Comparison of ENCODE assay signal across 8 mouse cellular contexts in the genomic region with DNA sequence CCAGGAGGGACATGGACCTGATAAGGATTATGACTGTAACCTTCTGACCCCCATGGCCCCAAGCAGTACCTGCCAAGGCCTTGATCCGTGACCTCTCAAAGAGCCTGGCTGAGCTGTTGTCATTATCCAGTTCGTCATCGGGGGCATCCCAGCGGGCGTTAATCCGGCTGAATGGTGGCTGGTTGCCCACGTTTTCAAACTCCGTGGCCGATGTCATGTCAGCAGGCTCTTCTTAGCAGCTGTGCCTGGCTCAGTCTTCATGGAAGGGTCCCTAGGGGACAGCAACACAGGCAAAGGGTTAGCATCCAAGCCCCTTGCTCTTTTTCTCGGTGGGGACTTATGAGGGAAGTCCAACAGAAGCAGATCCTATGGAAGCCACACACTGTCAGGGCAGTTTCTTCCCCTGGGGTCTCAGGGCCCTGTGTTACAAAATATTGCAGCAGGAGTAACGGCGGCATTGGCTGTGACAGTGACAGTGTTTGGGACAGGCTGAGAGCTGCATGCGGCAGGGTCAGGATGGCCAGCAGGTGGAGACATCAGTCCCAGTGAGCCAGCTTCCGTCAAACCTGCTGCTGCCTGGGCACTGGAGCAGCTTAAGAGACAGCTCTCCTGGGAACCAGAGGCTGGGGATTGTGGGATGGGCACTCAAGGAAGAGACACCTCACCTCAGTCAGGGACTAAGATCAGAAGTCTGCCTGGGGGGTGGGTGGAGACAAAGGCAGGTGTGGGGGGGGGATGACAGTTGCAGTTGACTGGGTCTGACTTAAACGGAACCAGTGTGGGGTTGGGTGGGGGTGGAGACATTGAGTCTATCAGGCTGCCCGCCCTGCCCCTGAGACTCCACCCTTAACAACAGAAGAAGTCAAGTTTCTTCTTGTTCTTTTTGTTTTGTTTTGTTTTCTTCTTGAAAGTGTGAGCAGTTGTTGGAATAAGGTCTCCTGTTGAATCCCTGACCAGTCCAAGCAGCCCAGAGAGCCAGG.
DNase-seq lines count a peak whose midpoint lies in the region; ATAC-seq and TF ChIP-seq lines count a peak whose summit lies in the region.

No protein-coding gene starts in this region.

- no peaks in the 10 kb centered on the region for H3K9me3 ChIP-seq in forebrain, embryonic 11.5 days (ENCODE audit: control insufficient read depth, low read length)
- H3K9me3 ChIP-seq in heart, embryonic 14.5 days (ENCODE audit: control insufficient read depth, low read length): no peaks in the 10 kb centered on the region
- H3K9me3 ChIP-seq in kidney, postnatal 0 days (replicated peaks; ENCODE audit: low read length): no peaks in the 10 kb centered on the region

- no peaks in the 10 kb centered on the region for H3K27me3 ChIP-seq in forebrain, embryonic 11.5 days (ENCODE audit: control insufficient read depth, insufficient read depth, low read length)
- H3K27me3 ChIP-seq in heart, embryonic 14.5 days (ENCODE audit: control insufficient read depth, insufficient read depth, low read length): no peaks in the 10 kb centered on the region
- no peaks in the 10 kb centered on the region for H3K27me3 ChIP-seq in kidney, postnatal 0 days (ENCODE audit: insufficient read depth, low read length)
- H3K27me3 ChIP-seq in thymus, adult 2 months (ENCODE audit: control insufficient read depth, insufficient read depth, low read length): no peaks in the 10 kb centered on the region

- H3K27ac ChIP-seq in forebrain, embryonic 11.5 days (ENCODE audit: low read depth, low read length): no peak overlapping the region
- H3K27ac ChIP-seq in heart, embryonic 14.5 days (replicated peaks in 1 of 2; ENCODE audit: control insufficient read depth in 1 of 2, insufficient read depth in 1 of 2, low read depth in 2 of 2, low read length in 2 of 2): no peak overlapping the region
- no peak overlapping the region for H3K27ac ChIP-seq in kidney, postnatal 0 days
- H3K27ac ChIP-seq in thymus, adult 2 months (ENCODE audit: control insufficient read depth, insufficient read depth, low read length): no peak overlapping the region

- DNase-seq in ES-CJ7 (ENCODE audit: low read depth, low spot score): peak; percentile 51
- DNase-seq in brain, embryonic 14.5 days (ENCODE audit: low read depth): peak; percentile 82
- DNase-seq in forebrain, embryonic 11.5 days (ENCODE audit: low spot score): peak; percentile 82
- peak; percentile 79 for DNase-seq in kidney, postnatal 0 days (ENCODE audit: low spot score)
- peak; percentile 40 for DNase-seq in lung, adult 2 months
- peak; percentile 66 for DNase-seq in thymus, adult 2 months

- peak; percentile 81 for TF ChIP-seq CTCF in brain, embryonic 14.5 days (IDR thresholded peaks at IDR 0.05; ENCODE audit: borderline replicate concordance, extremely low read depth, insufficient read depth, insufficient read length)
- peak; percentile 86 for TF ChIP-seq CTCF in kidney, postnatal 0 days (IDR thresholded peaks at IDR 0.05; ENCODE audit: low read depth)
- TF ChIP-seq CTCF in lung, adult 2 months (IDR thresholded peaks at IDR 0.05; ENCODE audit: insufficient read depth, low read length): peak; percentile 78
- TF ChIP-seq CTCF in thymus, adult 2 months (IDR thresholded peaks at IDR 0.05; ENCODE audit: borderline replicate concordance, control insufficient read depth, extremely low read depth, insufficient read depth, low read length, poor library complexity): peak; percentile 73; the same call in 1 of the 2 replicates

- 50% methylated on average over 16 of the region's 16 CpGs for WGBS in forebrain, embryonic 11.5 days
- WGBS in heart, embryonic 14.5 days: 52% methylated on average over 16 of the region's 16 CpGs
- 51% methylated on average over 16 of the region's 16 CpGs for WGBS in kidney, postnatal 0 days
- 53% methylated on average over 16 of the region's 16 CpGs for WGBS in lung, adult 2 months
- 65% methylated on average over 16 of the region's 16 CpGs for WGBS in thymus, adult 2 months

- no peak overlapping the region for H3K4me2 ChIP-seq in forebrain, embryonic 11.5 days (ENCODE audit: low read depth, low read length, severe bottlenecking)
- no peak overlapping the region for H3K4me2 ChIP-seq in heart, embryonic 14.5 days (ENCODE audit: low read length)
- no peak overlapping the region for H3K4me2 ChIP-seq in kidney, postnatal 0 days (ENCODE audit: low read length)

- no peaks in the 10 kb centered on the region for H3K4me1 ChIP-seq in forebrain, embryonic 11.5 days (replicated peaks; ENCODE audit: control insufficient read depth, insufficient read depth, low read length)
- H3K4me1 ChIP-seq in heart, embryonic 14.5 days (ENCODE audit: control insufficient read depth in 2 of 2, insufficient read depth in 2 of 2, low read length in 2 of 2): peaks cover 21 to 36% of the 10 kb centered on the region in 2 experiments
- H3K4me1 ChIP-seq in kidney, postnatal 0 days (replicated peaks; ENCODE audit: insufficient read depth, low read length): 0 out of 2 replicates have a peak, but pooled peaks cover 3% of the 10 kb centered on the region
- H3K4me1 ChIP-seq in lung, adult 2 months (ENCODE audit: control insufficient read depth, insufficient read depth, low read length): no peaks in the 10 kb centered on the region
- H3K4me1 ChIP-seq in thymus, adult 2 months (replicated peaks; ENCODE audit: control insufficient read depth, insufficient read depth, low read length): no peaks in the 10 kb centered on the region

- peak; percentile 27; the same call in 1 of the 2 replicates for ATAC-seq in forebrain, embryonic 11.5 days (replicated peaks; ENCODE audit: low FRiP score)
- ATAC-seq in heart, embryonic 14.5 days (ENCODE audit: insufficient number of reproducible peaks, insufficient read depth, low FRiP score, low read depth): peak; percentile 58; the same call in 1 of the 2 replicates
- ATAC-seq in kidney, postnatal 0 days (replicated peaks; ENCODE audit: low FRiP score, low read depth): no peak
- peak; percentile 49; the same call in 1 of the 2 replicates for ATAC-seq in neutrophil, adult 5-6 weeks (ENCODE audit: extremely low read depth, insufficient number of reproducible peaks, low FRiP score, poor library complexity, severe bottlenecking)

- H3K4me3 ChIP-seq in forebrain, embryonic 11.5 days (ENCODE audit: low read depth, low read length): no peak overlapping the region
- H3K4me3 ChIP-seq in heart, embryonic 14.5 days (ENCODE audit: control insufficient read depth in 1 of 2, insufficient read depth in 1 of 2, low read depth in 1 of 2, low read length in 2 of 2): no peak overlapping the region
- H3K4me3 ChIP-seq in kidney, postnatal 0 days (replicated peaks; ENCODE audit: low read depth, low read length): no peak overlapping the region
- no peak overlapping the region for H3K4me3 ChIP-seq in lung, adult 2 months (replicated peaks; ENCODE audit: extremely low read depth, low read depth, low read length)
- no peak overlapping the region for H3K4me3 ChIP-seq in thymus, adult 2 months (ENCODE audit: control insufficient read depth, insufficient read depth, low read length)

- H3K9ac ChIP-seq in forebrain, embryonic 11.5 days (ENCODE audit: low read length): no peak overlapping the region
- no peak overlapping the region for H3K9ac ChIP-seq in heart, embryonic 14.5 days (ENCODE audit: low read length)
- H3K9ac ChIP-seq in kidney, postnatal 0 days (ENCODE audit: low read depth, low read length): no peak overlapping the region

- no peak for TF ChIP-seq POLR2A in brain, embryonic 14.5 days (IDR thresholded peaks at IDR 0.05; ENCODE audit: borderline replicate concordance, extremely low read depth, insufficient read depth, insufficient read length, poor library complexity, severe bottlenecking)
- no peak for TF ChIP-seq POLR2A in lung, adult 2 months (IDR thresholded peaks at IDR 0.05; ENCODE audit: borderline replicate concordance, extremely low read depth, low read depth, low read length)
- TF ChIP-seq POLR2A in thymus, adult 2 months (IDR thresholded peaks at IDR 0.05; ENCODE audit: control insufficient read depth, extremely low read depth, insufficient read depth, low read length, poor library complexity): no peak

- no peaks in the 10 kb centered on the region for H3K36me3 ChIP-seq in forebrain, embryonic 11.5 days (ENCODE audit: control insufficient read depth, insufficient read depth, low read length)
- no peaks in the 10 kb centered on the region for H3K36me3 ChIP-seq in heart, embryonic 14.5 days (ENCODE audit: control insufficient read depth, insufficient read depth, low read length)
- H3K36me3 ChIP-seq in kidney, postnatal 0 days (ENCODE audit: insufficient read depth, low read length): no peaks in the 10 kb centered on the region
- H3K36me3 ChIP-seq in thymus, adult 2 months (ENCODE audit: control insufficient read depth, insufficient read depth, low read length): no peaks in the 10 kb centered on the region
